Mouse (Mus musculus) megakaryocyte, embryonic 14.5 days (primary cell): ENCODE results near the gene Tmc3.

Source experiments
- FLI1 ChIP-seq: IDR thresholded peaks from 2 replicates; pipeline ENCODE4 v1.6.1; 2012; ENCODE audit warnings: low read length, inconsistent platforms, mixed read lengths
- GATA1 ChIP-seq: IDR thresholded peaks from 3 replicates; pipeline ENCODE4 v1.6.1; 2012; ENCODE audit warnings: mixed read lengths, low read length, inconsistent platforms, borderline replicate concordance

GRCm38 (mm10) chr7:83639084-83639483 lies 54.4 kb downstream of the Tmc3 start:
- no peak for TF ChIP-seq FLI1
- no peak for TF ChIP-seq GATA1
